Mouse (Mus musculus): ENCODE data around the gene Riox1. TPM values are rescaled to one million over a fixed set of nuclear protein-coding genes. Genes with fewer than 3 reads are reported as not detected.

The Riox1 gene
- polyA plus RNA-seq, 1 experiment, result 11.8 TPM

DNA sequence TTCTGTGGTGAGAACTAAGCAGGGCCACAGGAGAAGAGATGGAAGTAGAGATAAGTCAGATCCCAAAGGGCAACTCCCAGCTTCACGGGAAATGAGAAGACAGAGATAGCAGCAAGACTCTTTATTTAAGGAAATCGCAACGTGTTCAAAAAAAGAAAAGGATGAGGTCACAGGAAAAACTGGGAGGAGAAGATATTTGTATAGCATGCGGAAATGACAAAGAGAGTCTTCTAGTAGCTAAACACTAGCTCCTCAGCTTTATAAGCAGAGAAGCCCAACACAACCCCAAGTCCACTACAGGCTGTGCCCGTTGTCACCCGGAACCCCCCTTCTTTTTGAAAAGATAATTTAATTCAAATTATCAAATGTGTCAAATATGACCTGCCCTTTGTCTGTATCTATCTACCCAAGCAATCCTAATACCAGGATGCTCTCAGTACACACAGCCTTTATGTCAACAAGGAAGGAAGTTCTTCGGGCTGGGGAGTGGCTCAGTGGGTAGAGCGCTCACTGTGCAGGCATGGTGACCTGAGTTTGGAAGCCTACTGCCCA lies 3.1 kb upstream of the Riox1 start:
- H3K27ac ChIP-seq (ENCODE audit: insufficient read depth, low read length), result no peak overlapping the region
- TF ChIP-seq POLR2A (IDR thresholded peaks at IDR 0.05; ENCODE audit: extremely low read depth, insufficient read depth, low read length) (no peak), CTCF (IDR thresholded peaks at IDR 0.05; ENCODE audit: extremely low read depth, insufficient read depth, low read length) (no peak)
- H3K4me1 ChIP-seq (ENCODE audit: control insufficient read depth, insufficient read depth, low read length), result peaks cover 4% of the 10 kb centered on the region; the same call in 1 of the 2 replicates
- no peak overlapping the region for H3K4me3 ChIP-seq (ENCODE audit: insufficient read depth, low read length)

DNA sequence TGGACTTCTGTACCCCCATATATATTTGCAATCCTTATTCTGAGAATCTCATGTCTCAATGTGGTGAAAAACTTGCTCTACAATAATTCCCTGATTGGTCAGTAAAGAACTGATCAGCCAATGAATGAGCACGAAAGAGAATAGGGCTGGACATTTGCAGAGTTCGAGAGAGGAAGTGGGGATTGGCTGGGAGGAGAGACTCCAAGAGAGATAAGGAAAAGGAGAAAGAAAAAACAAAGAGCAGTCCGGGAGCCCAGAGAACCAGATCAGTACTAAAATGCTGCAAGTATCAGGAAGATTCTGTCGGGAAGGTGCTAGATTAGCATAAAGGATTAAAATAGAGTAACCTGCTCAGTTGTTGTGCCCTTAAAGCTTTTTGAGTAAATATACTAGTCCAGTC lies 1.4 kb upstream of the Riox1 start:
- Histone ChIP-seq H3K4me3 (ENCODE audit: insufficient read depth, low read length) (no peak overlapping the region), H3K4me1 (ENCODE audit: control insufficient read depth, insufficient read depth, low read length) (peaks cover 5% of the 10 kb centered on the region; the same call in 1 of the 2 replicates), H3K27ac (ENCODE audit: insufficient read depth, low read length) (no peak overlapping the region)
- TF ChIP-seq CTCF (IDR thresholded peaks at IDR 0.05; ENCODE audit: extremely low read depth, insufficient read depth, low read length) (no peak), POLR2A (IDR thresholded peaks at IDR 0.05; ENCODE audit: extremely low read depth, insufficient read depth, low read length) (no peak)

DNA sequence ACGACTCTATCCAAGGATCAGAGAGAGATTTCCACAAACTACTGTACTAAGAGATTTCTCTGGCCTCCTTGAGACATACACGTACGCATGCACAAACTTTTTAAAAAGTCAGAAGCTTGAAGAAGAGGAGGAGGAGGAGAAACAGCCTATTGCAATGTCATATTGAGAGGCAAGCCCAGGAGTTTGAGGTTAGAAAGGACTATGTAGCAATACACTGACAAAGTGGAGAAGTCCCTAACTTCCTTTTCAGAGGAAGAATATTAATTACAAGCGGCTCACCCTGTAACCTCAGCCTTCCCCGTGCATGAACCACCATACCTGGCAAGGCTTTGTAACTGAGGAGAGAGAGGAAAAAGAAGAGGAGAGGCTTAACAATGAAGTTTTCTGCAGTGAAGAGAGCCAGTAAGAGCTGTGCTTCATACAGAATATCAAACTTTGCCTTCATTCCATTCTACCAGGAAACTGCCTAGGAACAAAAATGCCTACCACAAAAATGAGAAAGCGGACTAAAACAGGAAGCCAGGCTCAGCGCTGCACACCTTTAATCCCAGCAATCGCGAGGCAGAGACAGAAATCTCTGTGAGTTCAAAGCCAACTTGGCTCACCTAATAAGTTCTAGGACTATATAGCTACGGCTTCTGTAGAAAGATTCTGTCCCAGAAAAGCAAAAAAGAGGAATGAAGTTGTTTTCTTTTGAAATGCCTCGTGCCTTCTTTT lies 474 bp upstream of the Riox1 start:
- no peak for TF ChIP-seq CTCF (IDR thresholded peaks at IDR 0.05; ENCODE audit: extremely low read depth, insufficient read depth, low read length)
- no peak for TF ChIP-seq POLR2A (IDR thresholded peaks at IDR 0.05; ENCODE audit: extremely low read depth, insufficient read depth, low read length)
- peaks cover 5% of the 10 kb centered on the region; the same call in 1 of the 2 replicates for H3K4me1 ChIP-seq (ENCODE audit: control insufficient read depth, insufficient read depth, low read length)
- peak overlapping the region; percentile 52 for H3K4me3 ChIP-seq (ENCODE audit: insufficient read depth, low read length)
- H3K27ac ChIP-seq (ENCODE audit: insufficient read depth, low read length), result no peak overlapping the region

DNA sequence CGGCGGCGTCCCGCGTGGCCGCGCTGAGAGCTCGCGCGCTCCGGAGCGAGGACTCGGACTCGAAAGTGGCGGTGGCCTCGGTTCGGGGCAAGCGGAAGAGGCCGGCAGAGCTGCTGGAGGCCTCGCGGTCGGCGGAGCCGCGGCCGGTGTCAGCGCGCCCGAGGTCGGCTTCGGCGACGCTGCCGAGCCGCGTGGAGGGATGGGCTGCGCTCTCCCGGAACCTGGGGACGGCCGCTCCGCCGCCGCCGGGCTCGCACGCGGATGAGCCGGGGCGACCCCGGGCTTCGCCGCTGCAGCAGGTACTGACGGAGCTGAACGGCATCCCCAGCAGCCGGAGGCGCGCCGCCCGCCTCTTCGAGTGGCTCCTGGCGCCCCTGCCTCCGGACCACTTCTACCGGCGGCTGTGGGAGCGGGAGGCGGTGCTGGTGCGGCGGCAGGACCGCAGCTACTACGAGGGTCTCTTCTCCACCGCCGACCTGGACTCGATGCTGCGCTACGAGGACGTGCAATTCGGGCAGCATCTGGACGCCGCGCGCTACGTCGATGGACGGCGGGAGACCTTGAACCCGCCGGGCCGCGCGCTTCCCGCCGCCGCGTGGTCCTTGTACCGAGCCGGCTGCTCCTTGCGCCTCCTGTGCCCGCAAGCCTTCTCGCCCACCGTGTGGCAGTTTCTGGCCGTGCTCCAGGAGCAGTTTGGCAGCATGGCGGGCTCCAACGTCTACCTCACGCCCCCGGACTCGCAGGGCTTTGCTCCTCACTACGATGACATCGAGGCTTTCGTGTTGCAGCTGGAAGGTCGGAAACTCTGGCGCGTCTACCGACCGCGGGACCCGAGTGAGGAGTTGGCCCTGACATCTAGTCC lies 663 bp downstream of the Riox1 start:
- TF ChIP-seq POLR2A (IDR thresholded peaks at IDR 0.05; ENCODE audit: extremely low read depth, insufficient read depth, low read length) (no peak), CTCF (IDR thresholded peaks at IDR 0.05; ENCODE audit: extremely low read depth, insufficient read depth, low read length) (no peak)
- Histone ChIP-seq H3K27ac (ENCODE audit: insufficient read depth, low read length) (peak overlapping the region; percentile 79), H3K4me3 (ENCODE audit: insufficient read depth, low read length) (peak overlapping the region; percentile 52), H3K4me1 (ENCODE audit: control insufficient read depth, insufficient read depth, low read length) (peaks cover 5% of the 10 kb centered on the region; the same call in 1 of the 2 replicates)

DNA sequence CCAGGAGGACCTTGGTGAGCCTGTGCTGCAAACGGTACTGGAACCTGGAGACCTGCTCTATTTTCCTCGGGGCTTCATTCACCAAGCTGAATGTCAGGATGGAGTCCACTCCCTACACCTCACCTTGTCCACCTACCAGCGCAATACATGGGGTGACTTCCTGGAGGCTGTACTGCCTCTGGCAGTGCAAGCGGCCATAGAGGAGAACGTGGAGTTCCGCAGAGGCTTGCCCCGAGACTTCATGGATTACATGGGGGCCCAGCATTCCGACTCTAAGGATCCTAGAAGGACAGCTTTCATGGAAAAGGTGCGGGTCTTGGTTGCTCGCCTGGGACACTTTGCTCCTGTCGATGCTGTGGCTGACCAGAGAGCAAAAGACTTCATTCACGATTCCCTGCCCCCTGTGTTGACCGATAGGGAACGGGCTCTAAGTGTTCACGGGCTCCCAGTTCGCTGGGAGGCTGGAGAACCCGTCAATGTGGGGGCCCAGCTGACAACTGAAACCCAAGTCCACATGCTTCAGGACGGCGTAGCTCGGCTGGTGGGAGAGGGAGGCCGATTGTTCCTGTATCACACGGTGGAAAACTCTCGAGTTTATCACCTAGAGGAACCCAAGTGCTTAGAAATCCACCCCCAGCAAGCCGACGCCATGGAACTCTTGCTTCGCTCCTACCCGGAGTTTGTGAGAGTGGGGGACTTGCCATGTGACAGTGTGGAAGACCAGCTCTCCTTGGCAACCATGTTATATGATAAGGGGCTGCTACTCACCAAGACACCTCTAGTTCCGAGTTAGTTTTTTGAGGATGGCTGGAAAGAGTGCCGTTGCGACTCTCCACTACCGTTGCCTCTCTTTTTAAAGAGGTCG lies 1.5 kb downstream of the Riox1 start:
- H3K27ac ChIP-seq (ENCODE audit: insufficient read depth, low read length), result no peak overlapping the region
- peak overlapping the region; percentile 52 for H3K4me3 ChIP-seq (ENCODE audit: insufficient read depth, low read length)
- H3K4me1 ChIP-seq (ENCODE audit: control insufficient read depth, insufficient read depth, low read length), result peaks cover 5% of the 10 kb centered on the region; the same call in 1 of the 2 replicates
- no peak for TF ChIP-seq CTCF (IDR thresholded peaks at IDR 0.05; ENCODE audit: extremely low read depth, insufficient read depth, low read length)
- no peak for TF ChIP-seq POLR2A (IDR thresholded peaks at IDR 0.05; ENCODE audit: extremely low read depth, insufficient read depth, low read length)

DNA sequence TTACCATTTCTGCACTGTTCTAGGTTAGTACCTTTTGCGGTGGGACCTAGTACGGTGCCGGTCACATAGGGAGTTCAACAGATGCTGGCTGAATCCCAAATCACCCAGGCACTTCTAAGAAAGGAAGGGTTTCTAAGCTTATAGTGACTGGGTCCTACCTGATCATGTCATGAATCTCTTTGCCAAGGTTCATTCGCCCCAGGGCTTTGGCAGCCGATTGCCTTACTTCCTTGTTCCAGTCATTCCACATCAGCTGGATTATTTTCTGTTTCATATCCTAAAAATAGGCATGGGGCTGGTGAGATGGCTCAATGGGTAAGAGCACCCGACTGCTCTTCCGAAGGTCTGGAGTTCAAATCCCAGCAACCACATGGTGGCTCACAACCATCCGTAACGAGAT lies 7.9 kb downstream of the Riox1 start:
- H3K27ac ChIP-seq (ENCODE audit: insufficient read depth, low read length), result no peak overlapping the region
- no peak for TF ChIP-seq CTCF (IDR thresholded peaks at IDR 0.05; ENCODE audit: extremely low read depth, insufficient read depth, low read length)
- no peak for TF ChIP-seq POLR2A (IDR thresholded peaks at IDR 0.05; ENCODE audit: extremely low read depth, insufficient read depth, low read length)
- no peak overlapping the region for H3K4me3 ChIP-seq (ENCODE audit: insufficient read depth, low read length)
- H3K4me1 ChIP-seq (ENCODE audit: control insufficient read depth, insufficient read depth, low read length), result 0 out of 2 replicates have a peak, but pooled peaks cover 2% of the 10 kb centered on the region

DNA sequence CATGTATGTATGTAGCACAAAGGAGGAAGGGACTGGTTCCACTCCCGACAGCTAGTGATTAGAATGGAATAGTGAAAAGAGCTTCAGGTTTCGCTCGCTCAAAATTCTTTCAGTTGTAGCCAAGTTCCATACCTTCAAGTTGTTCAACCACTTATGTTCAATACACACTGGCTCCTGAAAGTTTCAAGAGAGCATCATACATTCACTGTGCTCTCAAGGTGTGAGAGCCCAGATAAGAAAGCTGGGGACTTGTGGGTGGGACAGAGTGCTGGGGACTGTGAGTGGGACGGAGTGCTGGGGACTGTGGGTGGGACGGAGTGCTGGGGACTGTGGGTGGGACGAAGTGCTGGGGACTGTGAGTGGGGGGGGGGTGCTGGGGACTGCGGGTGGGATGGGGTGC lies 14.8 kb downstream of the Riox1 start:
- no peak overlapping the region for H3K27ac ChIP-seq (ENCODE audit: insufficient read depth, low read length)
- TF ChIP-seq CTCF (IDR thresholded peaks at IDR 0.05; ENCODE audit: extremely low read depth, insufficient read depth, low read length) (no peak), POLR2A (IDR thresholded peaks at IDR 0.05; ENCODE audit: extremely low read depth, insufficient read depth, low read length) (no peak)
- no peaks in the 10 kb centered on the region for H3K4me1 ChIP-seq (ENCODE audit: control insufficient read depth, insufficient read depth, low read length)
- H3K4me3 ChIP-seq (ENCODE audit: insufficient read depth, low read length), result no peak overlapping the region

DNA sequence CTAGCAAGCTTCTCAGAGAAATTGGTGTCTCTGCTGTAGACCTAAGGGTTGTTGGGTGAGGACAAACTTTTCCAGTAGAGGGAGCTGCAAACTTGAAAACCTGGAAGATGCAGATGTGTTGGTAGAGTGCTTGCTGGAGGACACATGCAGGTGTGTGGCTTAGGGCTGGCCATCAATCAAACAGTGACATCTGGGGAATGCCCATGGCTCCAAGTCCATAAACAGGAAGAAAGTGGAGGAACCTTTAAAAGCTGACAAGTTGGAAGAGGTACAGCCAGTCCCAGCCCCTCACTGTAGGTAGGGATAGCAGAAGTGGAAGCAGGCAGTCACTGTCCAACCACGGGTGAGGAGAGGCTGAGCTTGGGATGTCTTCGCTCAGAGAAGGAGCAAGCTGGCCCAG lies 21.7 kb downstream of the Riox1 start:
- TF ChIP-seq CTCF (IDR thresholded peaks at IDR 0.05; ENCODE audit: extremely low read depth, insufficient read depth, low read length) (peak; percentile 66), POLR2A (IDR thresholded peaks at IDR 0.05; ENCODE audit: extremely low read depth, insufficient read depth, low read length) (no peak)
- Histone ChIP-seq H3K4me1 (ENCODE audit: control insufficient read depth, insufficient read depth, low read length) (no peaks in the 10 kb centered on the region), H3K4me3 (ENCODE audit: insufficient read depth, low read length) (no peak overlapping the region), H3K27ac (ENCODE audit: insufficient read depth, low read length) (no peak overlapping the region)

DNA sequence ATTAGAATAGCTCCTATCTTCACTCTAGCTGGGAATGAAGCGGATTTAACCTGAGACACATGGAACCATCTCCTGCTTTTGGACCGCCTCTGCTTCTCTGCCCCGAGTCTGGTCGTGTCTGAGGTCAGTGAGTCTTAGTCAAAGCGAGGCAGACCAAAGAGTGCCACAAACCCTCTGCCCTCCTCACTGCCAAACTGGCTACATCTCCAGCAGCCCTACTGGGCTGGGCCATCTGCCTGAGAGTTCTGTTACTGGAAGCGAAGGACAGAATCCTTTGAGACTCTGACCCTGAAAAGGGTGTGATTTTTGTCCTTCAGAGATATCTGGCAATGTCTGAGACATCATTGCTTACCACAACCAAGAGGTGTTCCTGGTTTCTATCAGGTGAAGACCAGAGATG lies 28.5 kb downstream of the Riox1 start:
- H3K27ac ChIP-seq (ENCODE audit: insufficient read depth, low read length), result no peak overlapping the region
- TF ChIP-seq POLR2A (IDR thresholded peaks at IDR 0.05; ENCODE audit: extremely low read depth, insufficient read depth, low read length) (no peak), CTCF (IDR thresholded peaks at IDR 0.05; ENCODE audit: extremely low read depth, insufficient read depth, low read length) (no peak)

More for the DNA sequence above, 28.5 kb downstream of the Riox1 start:
- H3K4me1 ChIP-seq (ENCODE audit: control insufficient read depth, insufficient read depth, low read length), result no peaks in the 10 kb centered on the region
- H3K4me3 ChIP-seq (ENCODE audit: insufficient read depth, low read length), result no peak overlapping the region
